Mouse (Mus musculus) kidney, postnatal 10 days (tissue): ENCODE data around the gene Cadps2.

Experiments
- DNase-seq: peaks from one replicate; pipeline ENCODE4 v3.0.0; 2021; ENCODE audit warnings: mixed read lengths

The Cadps2 gene

GRCm38 (mm10) chr6:23337411-23338063, 501.7 kb downstream of the Cadps2 start:
- DNase-seq: no peak

- no peak for DNase-seq
These were observed 524.3 kb downstream of the Cadps2 start for GRCm38 (mm10) chr6:23314945-23315344.

DNA sequence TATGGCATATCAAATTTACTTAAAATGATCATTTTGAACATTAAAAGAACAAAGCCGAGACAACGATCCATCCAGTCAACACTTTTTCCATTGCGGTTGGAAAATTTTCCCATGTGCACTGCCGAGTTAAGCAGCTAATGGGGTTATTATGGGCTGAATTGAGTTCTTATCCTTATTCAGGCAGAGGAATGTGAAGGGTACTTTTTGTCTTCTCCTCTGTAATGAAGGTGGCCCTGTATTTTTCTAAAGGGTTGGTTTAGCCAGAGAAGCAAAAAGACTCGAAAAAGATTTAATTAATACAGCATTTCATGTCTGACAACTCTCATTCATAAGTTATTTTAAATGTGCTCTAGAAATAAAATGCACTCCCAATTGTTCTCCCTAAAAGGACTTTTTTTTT, 524.9 kb downstream of the Cadps2 start:
- DNase-seq: no peak

DNA sequence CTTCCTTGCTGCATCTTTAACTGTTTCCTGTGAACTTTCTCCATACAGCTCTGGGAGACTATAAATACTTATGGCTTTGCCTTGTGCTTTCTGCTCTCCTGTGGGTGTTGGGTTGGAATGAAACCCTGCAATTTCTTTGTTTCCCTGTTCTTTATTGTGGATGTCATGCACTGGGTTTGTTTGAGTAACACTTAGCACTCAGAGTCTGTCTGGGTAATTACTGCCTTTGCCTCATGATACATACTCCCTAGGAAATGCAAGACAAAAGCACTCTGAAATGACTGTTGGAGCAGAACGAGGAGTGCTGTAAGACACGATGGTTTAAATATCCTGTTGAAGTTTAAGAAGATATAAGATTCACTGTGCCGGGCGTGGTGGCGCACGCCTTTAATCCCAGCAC, 533.2 kb downstream of the Cadps2 start:
- DNase-seq: no peak

DNA sequence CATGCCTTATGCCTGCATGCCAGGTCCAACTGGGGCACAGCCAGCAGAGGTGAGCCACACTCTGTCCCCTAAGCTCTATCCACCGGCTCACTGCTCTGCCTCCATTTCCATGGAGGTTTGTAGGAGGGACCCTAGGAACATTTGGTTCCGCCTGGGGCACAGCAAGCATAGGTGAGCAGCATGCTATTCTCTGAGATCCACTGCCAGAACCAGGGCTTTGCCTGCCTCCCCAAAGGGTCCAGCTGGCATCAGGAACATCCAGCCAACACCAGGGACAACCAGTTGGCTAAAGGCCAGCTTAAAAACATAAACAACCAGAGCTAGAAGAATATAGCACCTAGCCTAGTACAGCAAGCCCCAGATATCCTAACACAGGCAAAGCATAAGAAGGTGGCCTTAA, 540.6 kb downstream of the Cadps2 start:
- no peak for DNase-seq

DNA sequence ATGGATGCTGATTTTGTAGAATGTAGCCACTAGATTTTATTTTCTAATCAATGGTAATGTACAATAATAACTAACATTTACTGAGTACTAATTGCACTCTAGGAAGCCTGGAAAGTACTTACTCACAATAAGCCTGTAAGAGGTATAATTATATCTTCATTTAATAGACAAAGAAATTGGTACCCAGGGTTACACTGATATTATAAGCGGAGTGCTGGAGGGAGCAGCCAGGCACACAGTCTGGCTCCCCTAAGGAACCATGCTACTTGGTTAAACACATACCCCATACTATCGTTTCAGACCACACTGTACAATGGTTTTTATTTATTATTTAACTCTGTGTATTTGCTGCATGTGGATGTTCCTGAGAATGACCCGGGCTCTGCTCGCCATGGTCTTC, 544.5 kb downstream of the Cadps2 start:
- no peak for DNase-seq

GRCm38 (mm10) chr6:23288752-23289151, 550.5 kb downstream of the Cadps2 start:
- no peak for DNase-seq

DNA sequence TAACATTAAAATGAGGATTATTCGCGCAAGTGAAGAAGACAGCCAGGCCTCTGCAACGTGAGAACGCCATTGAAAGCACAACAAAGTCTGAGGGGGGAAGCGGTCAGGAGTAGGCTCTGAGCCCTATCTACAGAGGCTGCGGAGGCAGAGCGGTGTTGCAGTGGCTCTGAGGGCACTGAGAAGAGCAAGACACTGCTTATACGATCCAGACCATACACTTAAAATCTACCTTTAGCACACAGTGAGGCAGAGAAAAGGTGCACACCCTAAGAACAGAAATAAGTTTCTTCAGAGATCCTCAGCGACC, 557.8 kb downstream of the Cadps2 start:
- DNase-seq: no peak

DNA sequence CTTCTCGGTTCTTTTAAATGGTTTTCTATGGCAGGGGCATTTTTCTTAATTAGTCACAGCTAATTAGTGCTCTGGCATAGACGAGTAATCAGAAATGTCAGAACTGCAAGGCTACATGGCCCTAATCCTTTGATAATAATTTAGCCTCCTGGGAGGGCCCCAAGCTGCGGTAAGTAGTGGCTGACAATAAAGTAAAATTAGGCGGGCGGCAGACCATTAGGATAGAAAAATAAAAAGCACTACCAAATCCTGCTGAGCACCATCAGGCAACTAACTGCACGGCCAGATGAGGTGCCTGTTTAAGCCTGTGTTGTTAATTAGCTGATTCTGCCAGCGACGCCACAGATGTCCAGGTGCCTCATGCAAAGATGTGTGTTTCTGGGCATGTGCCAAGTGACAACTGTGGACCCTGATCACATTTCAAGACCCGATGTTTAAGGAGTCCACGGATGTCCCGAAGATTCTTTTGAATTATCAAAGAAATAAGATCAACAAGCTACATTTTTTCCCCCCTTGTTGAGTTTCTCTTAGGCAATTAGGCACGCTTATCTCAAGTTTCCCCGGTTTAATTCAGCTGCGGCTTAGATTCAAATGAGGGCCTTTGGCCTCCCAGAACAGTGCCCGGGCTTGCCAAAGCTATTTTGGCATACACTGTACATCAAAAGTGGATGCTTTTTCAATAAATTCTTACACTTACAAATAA, 558.3 kb downstream of the Cadps2 start:
- no peak for DNase-seq

GRCm38 (mm10) chr6:23273483-23273882, 565.7 kb downstream of the Cadps2 start:
- DNase-seq: no peak

DNA sequence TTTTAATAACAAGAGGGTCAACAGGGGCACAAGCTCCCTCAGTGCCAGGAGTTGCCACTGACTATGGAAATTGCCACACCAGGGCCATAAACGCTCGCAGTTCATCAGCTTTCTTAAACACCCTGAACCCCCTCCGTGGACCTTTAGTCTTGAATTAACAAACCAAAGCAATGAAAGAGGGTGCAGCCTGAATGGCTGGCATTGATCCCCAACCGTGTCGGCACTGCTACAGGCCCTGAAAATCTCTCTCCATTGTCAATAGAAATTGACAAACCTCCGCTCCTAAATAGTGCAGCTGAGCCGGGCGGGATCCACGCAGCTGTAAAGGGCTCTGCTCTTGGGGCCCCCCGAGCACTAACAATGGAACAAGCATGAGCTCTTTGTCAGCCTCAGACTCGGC, 566.2 kb downstream of the Cadps2 start:
- DNase-seq: no peak

DNA sequence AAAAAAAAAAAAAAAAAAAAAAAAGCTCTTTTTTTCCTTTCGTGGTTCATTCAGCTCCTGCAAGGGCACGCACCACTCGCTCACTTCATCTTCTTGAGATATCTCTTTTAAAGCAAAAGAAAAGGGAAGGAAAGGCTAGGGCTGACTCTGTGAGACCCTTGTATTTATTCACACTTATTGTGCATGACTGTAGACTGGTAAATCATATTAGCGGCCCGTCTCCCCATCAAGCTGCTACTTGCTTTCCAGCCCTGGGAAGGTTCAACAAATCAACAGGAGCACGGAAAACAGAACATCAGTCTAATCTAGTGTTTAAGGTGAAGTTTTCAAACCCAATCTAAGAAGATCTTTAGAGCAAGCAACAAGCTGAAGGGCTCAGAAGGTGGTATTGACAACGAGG, 566.7 kb downstream of the Cadps2 start:
- DNase-seq: no peak

- DNase-seq: no peak
These were observed 578.5 kb downstream of the Cadps2 start for GRCm38 (mm10) chr6:23260738-23261050.

- DNase-seq: peak; percentile 22
These were observed 579.0 kb downstream of the Cadps2 start for GRCm38 (mm10) chr6:23260016-23260737.

- no peak for DNase-seq
These were observed 581.2 kb downstream of the Cadps2 start for GRCm38 (mm10) chr6:23257981-23258380.

DNA sequence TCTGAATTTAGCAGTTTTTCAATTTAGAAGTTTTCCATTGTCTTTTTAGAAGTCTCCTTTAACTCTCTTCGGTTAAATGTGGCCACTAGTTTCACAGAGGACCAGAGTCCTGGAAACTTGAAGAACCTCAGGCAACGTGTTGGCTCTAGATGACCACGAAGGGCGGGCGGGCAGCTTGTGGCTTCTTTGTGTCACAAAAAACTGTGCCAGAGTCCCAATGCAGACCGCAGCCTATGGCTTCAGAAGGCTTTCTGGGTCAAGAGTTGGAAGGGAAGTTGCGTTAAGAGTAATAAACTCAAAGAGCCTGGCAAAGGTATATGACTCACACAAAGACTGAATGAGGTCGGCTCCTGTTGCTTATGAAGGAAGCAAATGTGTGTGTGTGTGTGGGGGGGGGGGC, 584.1 kb downstream of the Cadps2 start:
- DNase-seq: no peak

DNA sequence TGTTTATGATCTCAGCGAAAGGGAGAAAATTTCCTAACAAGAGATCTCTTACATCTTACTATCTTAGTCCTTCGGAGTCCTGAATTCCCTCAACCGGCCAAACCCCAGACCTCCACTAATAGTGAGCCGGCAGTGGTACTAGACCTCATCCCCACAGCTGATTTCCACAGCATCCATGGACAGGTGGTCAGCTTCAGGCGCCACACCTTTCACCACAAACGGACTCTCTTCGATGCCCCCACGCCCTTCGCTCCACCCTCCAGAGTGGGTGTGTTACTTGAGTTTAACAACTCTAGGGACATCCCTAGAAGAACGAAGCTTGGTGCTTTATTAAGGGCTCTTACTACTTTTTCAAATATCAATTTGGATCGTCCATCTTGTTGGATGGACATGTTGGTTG, 584.6 kb downstream of the Cadps2 start:
- no peak for DNase-seq

GRCm38 (mm10) chr6:23253353-23254311, 585.6 kb downstream of the Cadps2 start:
- DNase-seq: no peak

DNA sequence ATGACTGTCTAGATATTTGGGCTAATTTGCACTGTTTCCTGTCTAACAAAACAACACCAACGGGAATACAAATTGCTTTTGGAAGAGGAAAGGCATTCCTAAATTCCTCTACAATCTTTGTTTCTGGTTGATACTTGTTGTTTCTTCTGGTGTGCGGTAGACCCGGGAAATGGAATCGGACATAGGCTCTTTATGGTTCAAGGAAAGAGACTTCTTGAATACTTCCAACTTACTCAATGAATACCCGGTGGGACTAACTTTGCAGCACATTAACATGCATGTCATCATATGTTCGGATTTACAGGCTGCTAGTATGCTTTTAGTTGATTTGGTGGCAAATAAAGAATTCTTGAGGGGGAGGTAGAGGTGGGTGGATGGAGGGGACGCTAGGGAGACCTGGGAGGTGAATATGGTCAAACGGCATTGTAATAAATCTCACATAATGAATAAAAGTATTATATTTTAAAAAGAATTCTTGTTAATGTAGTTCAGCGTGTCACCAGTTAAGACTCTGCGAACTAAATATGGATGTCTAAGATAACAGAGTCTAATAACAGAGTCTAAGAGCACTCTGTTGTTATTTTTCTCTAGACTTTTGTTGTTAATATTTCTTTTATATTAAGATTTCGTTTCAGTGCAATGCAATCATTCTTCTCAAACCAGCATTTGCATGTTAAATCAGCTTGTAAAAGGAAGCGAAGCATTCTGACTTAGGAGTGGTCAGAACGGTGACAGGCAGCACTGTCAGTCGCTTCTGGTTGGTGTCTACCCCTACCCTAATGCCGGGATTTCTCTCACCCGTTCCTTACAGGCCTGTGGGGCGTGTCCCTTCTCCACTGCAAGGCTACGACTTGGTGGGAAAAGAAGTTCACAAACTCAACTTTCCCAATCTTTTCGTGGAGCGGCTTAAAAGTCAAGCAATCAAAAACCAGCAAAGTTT, 586.8 kb downstream of the Cadps2 start:
- no peak for DNase-seq

DNA sequence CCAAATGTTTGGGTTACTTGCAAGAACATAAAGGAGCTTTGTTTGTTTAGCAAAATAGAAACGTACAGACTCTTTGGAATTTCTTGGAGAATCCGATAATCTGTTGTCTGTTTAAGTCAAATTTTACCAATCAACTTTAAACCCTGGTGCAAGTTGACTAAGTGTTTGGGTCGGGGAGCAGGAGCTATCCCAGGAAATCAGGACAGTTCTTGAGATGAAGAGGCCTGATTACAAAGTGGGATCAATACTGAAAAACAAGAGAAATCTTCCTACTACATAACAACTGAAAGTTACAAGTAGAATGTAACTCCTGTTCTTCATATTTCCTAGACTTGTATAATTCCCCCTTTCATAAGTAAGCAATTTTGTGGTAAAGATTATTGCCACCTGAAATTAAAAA, 587.8 kb downstream of the Cadps2 start:
- no peak for DNase-seq

- no peak for DNase-seq
These were observed 588.8 kb downstream of the Cadps2 start for GRCm38 (mm10) chr6:23250288-23250955.
